Mouse (Mus musculus) G1E-ER4 (cell line): ENCODE measurements around the gene Gm1043. TPM values are rescaled to one million over a fixed set of nuclear protein-coding genes. Genes with fewer than 3 reads are reported as not detected.

Experiments used
- GATA1 ChIP-seq: IDR thresholded peaks from one replicate; pipeline ENCODE4 v1.8.0; 2012; ENCODE audit warnings: low read length, inconsistent platforms
- polyA plus RNA-seq: library from polyadenylated mRNA; stranded (reverse); fragments of >175 nt; gene quantifications from 2 replicates; pipeline ENCODE4 v1.2.3, GENCODE M21; 2012

The Gm1043 gene
- polyA plus RNA-seq, 1 experiment: not detected

GRCm38 (mm10) chr5:37088342-37089108, 3.4 kb downstream of the Gm1043 start:
- TF ChIP-seq GATA1: no peak

GRCm38 (mm10) chr5:37091171-37091628, 6.0 kb downstream of the Gm1043 start:
- no peak for TF ChIP-seq GATA1

- TF ChIP-seq GATA1: no peak
These were observed 9.8 kb downstream of the Gm1043 start for GRCm38 (mm10) chr5:37094941-37095340.

- TF ChIP-seq GATA1: no peak
These were observed 12.4 kb downstream of the Gm1043 start for GRCm38 (mm10) chr5:37097591-37097990.

- TF ChIP-seq GATA1: no peak
These were observed 15.6 kb downstream of the Gm1043 start for GRCm38 (mm10) chr5:37100813-37101212.

- TF ChIP-seq GATA1: no peak
These were observed 16.5 kb downstream of the Gm1043 start for GRCm38 (mm10) chr5:37101631-37102030.

- no peak for TF ChIP-seq GATA1
These were observed 16.9 kb downstream of the Gm1043 start for GRCm38 (mm10) chr5:37102056-37102455.

GRCm38 (mm10) chr5:37105531-37106456, 20.6 kb downstream of the Gm1043 start:
- TF ChIP-seq GATA1: no peak

- no peak for TF ChIP-seq GATA1
These were observed 21.9 kb downstream of the Gm1043 start for GRCm38 (mm10) chr5:37107111-37107510.

- TF ChIP-seq GATA1: no peak
These were observed 22.4 kb downstream of the Gm1043 start for GRCm38 (mm10) chr5:37107611-37108010.

- TF ChIP-seq GATA1: no peak
These were observed 24.2 kb downstream of the Gm1043 start for GRCm38 (mm10) chr5:37109280-37109849.

GRCm38 (mm10) chr5:37112389-37112788, 27.2 kb downstream of the Gm1043 start:
- TF ChIP-seq GATA1: no peak

- no peak for TF ChIP-seq GATA1
These were observed 32.0 kb downstream of the Gm1043 start for GRCm38 (mm10) chr5:37117126-37117525.

GRCm38 (mm10) chr5:37118242-37118641, 33.1 kb downstream of the Gm1043 start:
- TF ChIP-seq GATA1: no peak

GRCm38 (mm10) chr5:37121186-37121680, 36.1 kb downstream of the Gm1043 start:
- no peak for TF ChIP-seq GATA1

- no peak for TF ChIP-seq GATA1
These were observed 46.7 kb downstream of the Gm1043 start for GRCm38 (mm10) chr5:37131841-37132240.
